Mouse (Mus musculus): ENCODE data around the gene Tmprss11d. TPM values are rescaled to one million over a fixed set of nuclear protein-coding genes. Genes with fewer than 3 reads are reported as not detected.
"Not testable (repeated sequence)": the region's sequence is repeated elsewhere in the genome, so short reads cannot be mapped to it uniquely, and the experiment has no call there.

Tmprss11d gene
- total RNA-seq (2021), result not detected

DNA sequence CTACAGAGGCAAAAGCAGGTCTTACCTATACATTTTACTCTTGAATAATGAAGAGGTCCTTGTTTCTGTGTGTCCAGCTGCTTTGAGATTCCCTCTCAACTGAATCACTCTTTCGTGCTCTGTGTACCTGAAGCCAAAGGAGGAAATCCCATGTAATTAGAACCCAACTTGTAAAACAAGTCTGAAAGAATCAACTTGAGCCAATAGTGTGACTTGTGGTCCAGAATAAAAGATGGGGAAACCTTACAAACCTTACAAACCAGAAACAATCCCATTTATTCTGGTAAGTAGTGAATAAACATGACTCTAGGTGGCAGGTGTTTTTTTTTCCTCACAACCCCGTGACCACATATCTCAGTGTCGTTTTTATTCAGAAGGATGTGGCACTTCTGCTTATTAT, at the start of gene Tmprss11d:
Gene Tmprss11d, minus strand, starts transcription at position 101 of the 400 bp plus-strand sequence.
- DNase-seq, result no peak
- intact Hi-C loops (cut with DNase I), result no loop called here

DNA sequence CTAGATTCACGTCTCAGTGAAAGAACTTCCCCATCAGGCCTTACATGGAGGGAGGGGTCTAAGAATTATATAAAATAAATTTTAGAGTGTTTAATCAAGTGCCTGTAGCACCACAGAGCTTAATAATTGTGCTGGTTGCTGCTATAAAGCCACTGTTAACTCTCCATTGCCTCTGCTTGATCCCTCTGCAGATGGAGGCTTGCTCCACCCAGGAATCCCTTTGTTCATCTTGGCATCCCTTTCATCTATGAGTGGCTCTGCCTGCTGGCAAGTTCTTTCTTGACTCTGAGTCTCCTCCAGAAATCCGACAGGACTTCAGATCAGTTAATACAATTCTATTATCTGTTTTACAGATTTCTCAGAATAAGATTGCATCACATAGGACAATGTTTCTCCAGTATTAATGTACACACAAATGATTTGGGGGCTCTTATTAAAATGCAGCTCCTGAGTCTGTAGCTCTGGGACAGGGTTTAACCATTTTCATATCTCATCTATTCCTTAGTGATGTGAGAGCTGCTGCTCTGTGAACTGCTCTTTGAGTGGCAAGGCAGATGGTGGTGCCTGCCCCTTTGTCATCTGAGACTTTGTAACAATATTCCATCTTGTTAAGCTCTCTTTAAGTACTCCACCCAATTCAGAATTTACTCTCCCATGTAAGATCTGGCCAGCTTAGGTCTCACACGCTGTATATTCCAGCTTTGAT, 48.3 kb upstream of the Tmprss11d start:
- DNase-seq, result no peak
- intact Hi-C loops (cut with DNase I), result loop anchor here (10.0 kb wide), 1 partner anchor 233 kb away; no protein-coding TSS in a partner anchor

DNA sequence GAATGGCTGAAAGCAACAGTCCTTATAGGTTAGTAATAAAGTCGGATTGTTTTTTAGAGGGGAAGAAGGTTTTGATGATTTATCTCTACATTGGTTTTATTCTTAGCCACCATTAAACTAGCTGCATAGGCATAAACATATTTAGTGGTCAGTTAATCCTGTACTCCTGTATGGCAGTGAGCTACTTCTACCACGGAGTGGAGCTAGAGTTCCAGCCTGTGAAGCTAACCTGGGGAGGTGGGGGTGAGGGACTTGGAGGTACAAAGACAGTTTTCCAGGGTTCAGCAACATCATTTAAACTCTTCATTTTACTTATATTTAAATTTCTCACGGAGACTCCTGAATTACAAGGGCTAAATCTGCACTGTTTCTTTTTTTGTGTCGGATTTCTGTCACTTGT, 46.3 kb upstream of the Tmprss11d start:
- DNase-seq, result peak; percentile 6
- intact Hi-C loops (cut with DNase I), result loop anchor here (10.0 kb wide), 1 partner anchor 225 kb away; the partner anchor contains the start of gene Gnrhr

DNA sequence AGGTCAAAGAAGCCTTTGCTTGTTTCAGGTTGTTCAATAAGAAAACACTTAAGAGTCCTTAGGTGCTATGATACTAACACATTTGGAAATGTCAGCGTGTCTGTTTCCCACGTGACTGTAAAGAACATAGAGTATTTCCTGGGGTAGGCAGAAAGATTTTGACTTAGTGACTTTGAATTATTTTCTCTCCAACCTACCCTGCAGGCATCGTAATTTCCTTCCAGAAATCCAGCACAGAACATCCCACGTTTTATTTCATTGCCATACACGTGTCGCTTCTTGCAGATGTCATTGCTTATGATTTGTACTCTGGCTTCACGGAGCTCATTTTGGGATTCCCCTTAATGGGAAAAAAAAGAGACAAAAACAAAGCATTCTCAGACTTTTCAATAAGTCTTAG, 41.1 kb upstream of the Tmprss11d start:
- DNase-seq, result no peak
- intact Hi-C loops (cut with DNase I), result loop anchor here (10.0 kb wide), 1 partner anchor 219 kb away; the partner anchor contains the start of gene Gnrhr

DNA sequence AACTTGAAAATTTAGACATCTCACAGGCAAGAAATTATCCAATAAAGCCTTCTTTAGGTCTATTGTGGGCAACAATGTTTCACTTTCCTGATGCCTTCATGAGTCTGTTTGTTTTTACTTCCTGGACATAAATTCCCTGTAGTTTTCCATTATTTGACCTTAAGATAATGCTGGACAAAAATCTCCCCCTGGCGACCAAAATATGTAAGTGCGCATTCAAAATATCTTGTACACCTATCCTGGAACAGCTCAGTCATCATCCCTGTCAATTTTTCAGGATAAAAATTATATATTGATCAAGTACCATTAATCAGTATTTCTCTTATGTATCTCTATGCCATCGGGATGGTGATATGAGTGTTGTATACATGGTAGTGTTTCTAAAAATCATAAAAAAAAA, 37.6 kb upstream of the Tmprss11d start:
- intact Hi-C loops (cut with DNase I), result loop anchor here (10.0 kb wide), 1 partner anchor 216 kb away; the partner anchor contains the start of gene Gnrhr
- DNase-seq, result peak; percentile 5

DNA sequence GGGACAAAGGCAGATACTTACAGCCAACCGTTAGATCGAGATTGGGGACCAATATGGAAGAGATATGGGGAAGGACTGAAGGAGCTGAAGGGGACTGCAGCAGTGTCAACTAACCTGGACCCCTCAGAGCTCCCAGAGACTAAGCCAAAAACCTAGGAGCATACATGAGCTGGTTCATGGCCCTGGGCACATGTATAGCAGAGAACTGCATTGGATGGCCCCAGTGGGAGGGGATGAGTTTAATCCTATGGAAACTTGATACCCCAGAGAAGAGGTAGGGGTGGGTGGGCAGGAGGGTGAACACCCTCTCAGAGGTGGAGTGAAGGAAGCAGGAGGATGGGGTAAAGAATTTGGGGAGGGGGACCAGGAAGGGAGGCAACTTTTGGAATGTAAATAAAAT, 34.7 kb upstream of the Tmprss11d start:
- no peak for DNase-seq
- intact Hi-C loops (cut with DNase I), result no loop called here

DNA sequence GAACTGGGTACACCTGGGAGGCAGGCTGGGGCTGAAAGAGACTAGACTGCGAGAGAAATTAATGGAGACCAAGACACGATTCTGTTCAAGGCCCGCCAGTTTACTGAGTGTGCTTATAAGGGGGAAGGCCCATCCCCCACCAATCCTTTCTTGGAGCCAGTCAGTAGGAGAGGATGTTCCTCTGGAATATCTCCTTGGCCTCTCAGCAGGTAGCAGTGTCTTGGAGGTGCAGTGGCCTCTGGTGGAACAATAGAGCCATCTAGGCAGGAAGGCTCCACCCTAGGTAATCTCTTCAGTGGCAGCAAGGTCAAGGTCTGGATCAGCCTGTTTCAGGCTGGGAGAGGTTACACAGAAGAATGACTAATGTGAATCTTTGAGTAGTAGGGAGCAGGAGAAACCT, 34.0 kb upstream of the Tmprss11d start:
- intact Hi-C loops (cut with DNase I), result no loop called here
- no peak for DNase-seq

DNA sequence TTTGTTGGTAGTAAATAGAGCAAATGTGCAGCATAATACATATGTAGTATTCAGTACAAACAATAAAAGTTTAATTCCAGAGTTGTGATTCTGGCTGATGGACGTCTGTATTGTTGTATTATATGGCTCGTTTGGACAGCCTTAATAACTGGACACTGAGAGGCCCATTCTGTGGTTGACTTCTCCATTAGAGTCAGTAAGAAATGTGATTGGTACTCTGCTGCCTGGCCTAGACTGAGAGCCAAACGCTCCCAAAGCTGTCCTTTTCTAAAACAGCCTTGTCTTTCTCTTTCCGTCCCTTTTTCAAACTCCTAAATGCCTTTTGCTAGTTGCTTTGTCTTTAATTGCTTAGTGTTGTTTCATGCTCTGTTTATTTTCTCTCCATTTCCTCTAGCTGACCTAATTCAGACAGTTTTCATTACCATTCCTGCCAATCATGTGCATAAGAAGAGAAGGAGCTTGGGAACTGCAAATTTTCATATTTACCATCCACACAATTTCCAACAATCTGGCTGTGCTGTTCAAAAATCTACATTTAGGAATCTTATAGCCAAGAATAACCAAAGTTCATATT, 13.7 kb downstream of the Tmprss11d start:
- DNase-seq, result no peak
- intact Hi-C loops (cut with DNase I), result loop anchor here (10.0 kb wide), 1 partner anchor 485 kb away; no protein-coding TSS in a partner anchor

DNA sequence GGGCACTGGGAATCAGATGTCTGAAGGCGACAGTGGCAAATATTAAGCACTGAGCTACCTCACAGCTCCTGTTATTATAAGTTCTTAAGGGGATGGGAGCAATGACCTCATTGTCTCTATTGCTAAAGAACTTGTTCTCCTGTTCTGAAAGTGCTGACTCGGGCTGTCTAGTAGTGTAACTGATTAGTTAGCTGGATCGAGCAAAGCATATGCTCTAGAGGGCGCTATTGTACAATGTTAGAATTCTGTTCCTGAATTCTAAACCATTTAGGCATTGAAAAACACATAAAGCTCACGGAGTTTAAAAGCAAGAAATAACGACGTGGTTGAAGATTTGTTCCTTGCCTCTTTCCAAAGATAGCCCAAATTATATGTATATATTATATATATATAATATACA, 20.3 kb downstream of the Tmprss11d start:
- intact Hi-C loops (cut with DNase I), result loop anchor here (10.0 kb wide), 1 partner anchor 492 kb away; no protein-coding TSS in a partner anchor
- DNase-seq, result peak; percentile 12

DNA sequence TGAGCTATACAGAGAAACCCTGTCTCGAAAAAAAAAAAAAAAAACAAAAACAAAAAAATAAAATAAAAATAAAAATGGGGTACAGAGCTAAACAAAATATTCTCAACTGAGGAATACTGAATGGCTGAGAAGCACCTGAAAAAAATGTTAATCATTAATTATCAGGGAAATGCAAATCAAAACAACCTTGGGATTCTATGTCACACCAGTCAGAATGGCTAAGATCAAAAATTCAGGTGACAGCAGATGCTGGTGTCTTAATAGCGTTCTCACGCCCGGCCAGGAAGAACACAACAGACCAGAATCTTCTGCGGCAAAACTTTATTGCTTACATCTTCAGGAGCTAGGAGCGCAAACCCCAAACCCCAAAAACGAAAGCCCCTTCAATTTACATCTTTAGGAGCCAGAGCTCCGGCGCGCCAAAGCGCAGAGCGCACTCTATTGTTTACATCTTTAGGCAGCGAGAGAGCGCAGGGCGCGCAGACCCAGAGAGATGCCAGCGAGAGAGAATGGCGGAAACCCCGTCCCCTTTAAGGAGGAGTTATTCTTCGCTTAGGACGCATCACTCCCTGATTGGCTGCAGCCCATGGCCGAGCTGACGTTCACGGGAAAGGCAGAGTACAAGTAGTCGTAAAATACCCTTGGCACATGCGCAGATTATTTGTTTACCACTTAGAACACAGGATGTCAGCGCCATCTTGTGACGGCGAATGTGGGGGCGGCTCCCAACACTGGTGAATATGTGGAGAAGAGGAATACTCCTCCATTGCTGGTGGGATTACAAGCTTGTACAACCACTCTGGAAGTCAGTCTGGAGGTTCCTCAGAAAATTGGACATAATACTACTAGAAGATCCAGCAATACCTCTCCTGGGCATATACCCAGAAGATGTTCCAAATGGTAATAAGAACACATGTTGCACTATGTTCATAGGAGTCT, 54.9 kb downstream of the Tmprss11d start:
- DNase-seq; intact Hi-C loops (cut with DNase I): not testable (repeated sequence)

DNA sequence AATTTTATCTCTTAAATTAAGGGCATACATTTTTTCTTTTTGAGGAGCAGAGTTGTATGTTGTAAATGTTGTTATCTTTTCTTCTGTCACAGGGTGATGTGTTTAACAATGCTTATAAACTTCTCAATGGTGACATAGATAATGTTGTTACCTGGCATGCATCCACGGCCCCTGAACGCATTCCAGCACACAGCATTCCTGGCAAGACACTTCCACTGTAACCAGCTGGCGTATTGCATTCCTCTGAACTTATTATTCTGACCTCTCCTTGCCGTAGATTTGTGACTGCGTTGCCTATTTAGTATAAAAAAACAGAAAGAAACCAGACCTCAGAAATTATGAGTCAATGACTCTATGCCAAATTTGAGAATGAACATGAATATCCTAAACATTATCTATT, 67.1 kb downstream of the Tmprss11d start:
- peak; percentile 54 for DNase-seq
- intact Hi-C loops (cut with DNase I), result no loop called here

DNA sequence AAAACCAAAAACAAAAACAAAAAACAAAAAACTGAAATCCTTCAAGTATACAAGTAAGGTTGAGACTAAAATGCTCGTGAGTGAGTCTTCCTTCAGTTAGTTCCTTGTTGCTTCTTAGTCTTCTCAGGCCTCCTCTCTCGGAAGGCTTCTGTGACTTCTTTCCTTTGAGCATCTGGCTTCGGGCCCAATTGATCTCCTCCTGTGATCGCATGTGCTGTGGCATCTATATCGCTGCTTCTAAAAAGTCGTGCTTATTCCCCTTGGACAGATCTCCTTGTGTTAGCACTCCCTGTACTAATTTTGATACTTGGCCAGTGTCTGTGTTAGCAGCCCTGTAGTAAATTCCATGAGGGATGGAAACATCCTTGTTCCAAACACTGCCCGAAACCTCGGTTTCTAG, 69.3 kb downstream of the Tmprss11d start:
- peak; percentile 22 for DNase-seq
- intact Hi-C loops (cut with DNase I), result no loop called here

DNA sequence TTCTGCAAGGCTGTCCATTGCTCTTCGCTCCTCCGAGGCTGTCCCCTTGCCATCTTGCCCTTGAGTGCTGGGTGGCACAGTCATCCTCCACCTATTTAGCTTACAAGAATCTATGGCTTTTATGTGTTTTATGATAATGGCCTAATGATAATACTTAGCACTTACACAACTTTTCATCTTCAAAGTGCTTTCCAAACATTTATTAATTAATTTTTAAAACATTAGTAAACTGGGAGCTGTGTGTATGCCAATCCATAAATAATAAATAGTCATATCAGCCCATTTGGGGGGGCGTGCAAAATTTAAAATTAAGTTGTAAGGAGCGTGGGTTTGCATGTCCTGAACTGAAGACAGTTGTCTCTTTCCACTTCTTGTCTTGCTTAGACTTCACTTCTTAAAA, 84.0 kb downstream of the Tmprss11d start, which contains the start of gene Tmprss11c:
Gene Tmprss11c, minus strand, starts transcription at position 101 of the 400 bp plus-strand sequence.
- intact Hi-C loops (cut with DNase I), result no loop called here
- no peak for DNase-seq

Other genes starting within 250 kb of the Tmprss11d start
- 10 to 100 TPM; 19.1 to 23.7 TPM for gene Uba6, start 200.6 kb downstream of the Tmprss11d start, total RNA-seq (2021)
- gene Gnrhr, start 175.5 kb downstream of the Tmprss11d start, total RNA-seq (2021), result not detected
- gene Tmprss11c, start 84.1 kb downstream of the Tmprss11d start, total RNA-seq (2021), result not detected
- not detected for gene Tmprss11a, start 95.6 kb upstream of the Tmprss11d start, total RNA-seq (2021)
- not detected for gene Tmprss11g, start 145.2 kb upstream of the Tmprss11d start, total RNA-seq (2021)

All from left cerebral cortex, postnatal 4 days (tissue).